ENCODE assay signal across 10 mouse cellular contexts in the genomic region with DNA sequence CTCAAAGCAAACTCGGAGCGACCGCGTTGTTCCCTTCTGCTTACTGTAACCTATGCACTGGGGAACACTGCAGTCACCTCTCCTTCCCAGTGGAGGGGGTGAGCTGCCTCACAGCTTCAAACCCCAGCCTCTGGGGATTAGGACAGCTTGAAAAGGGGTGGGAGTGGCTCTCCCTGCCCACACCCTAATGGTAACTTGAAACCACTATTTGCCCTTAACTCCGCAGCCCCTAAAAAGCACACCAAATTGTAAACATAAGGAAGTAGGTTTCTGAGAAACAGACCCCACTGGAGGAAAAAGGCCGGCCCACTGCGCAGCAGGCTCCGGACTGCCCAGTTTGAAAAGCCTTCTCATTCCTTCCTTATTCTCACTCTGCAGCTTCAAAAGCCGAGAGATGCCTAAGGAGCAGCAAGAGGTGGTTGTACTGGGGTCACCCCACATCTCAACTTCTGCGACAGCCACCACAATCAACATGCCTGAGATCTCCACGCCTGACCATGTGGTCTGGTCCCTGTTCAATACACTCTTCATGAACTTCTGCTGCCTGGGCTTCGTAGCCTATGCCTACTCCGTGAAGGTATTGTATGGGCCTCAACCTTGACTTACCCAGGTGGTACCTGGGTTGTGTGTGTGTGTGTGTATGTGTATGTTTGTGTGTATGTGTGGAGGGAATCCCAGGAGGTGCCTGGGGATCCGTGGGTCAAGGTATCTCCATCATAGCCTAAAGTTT. TPM values are rescaled to one million over a fixed set of nuclear protein-coding genes. Genes with fewer than 3 reads are reported as not detected.
DNase-seq lines count a peak whose midpoint lies in the region; ATAC-seq lines count a peak whose summit lies in the region.
"Had no signal": no experiment of that assay in that cellular context is flagged by ENCODE, and none has a peak within 500 bp of the region (broad histone marks: within the 10 kb centered on the region; RNA-seq: fewer than 3 reads in every experiment).

No protein-coding gene starts in this region.

- peaks cover 28% of the 10 kb centered on the region for H3K4me1 ChIP-seq in embryonic facial prominence, embryonic 15.5 days

- H3K27ac ChIP-seq in embryonic facial prominence, embryonic 15.5 days (replicated peaks), result peak overlapping the region; percentile 82
- H3K27ac ChIP-seq: liver, embryonic 13.5 days had no signal

- H3K9me3 ChIP-seq in embryonic facial prominence, embryonic 15.5 days (replicated peaks), result no peaks in the 10 kb centered on the region
- H3K9me3 ChIP-seq: liver, embryonic 13.5 days had no signal

- H3K9ac ChIP-seq in embryonic facial prominence, embryonic 15.5 days, result no peak overlapping the region
- H3K9ac ChIP-seq: liver, embryonic 13.5 days had no signal

- peak; percentile 39 for DNase-seq in kidney, postnatal 10 days
- DNase-seq in kidney, adult 18-20 months, result no peak
- peak; percentile 91 for DNase-seq in R1 (ENCODE audit: low read depth, low spot score)
- DNase-seq in lung, postnatal 36 days, result peak; percentile 44
- no peak for DNase-seq in testis, postnatal 10 days (ENCODE audit: low spot score)
- DNase-seq in thymus, postnatal 14 days, result no peak
- no peak for DNase-seq in retina, postnatal 1 day
- DNase-seq: liver, embryonic 13.5 days had no signal

- H3K36me3 ChIP-seq in embryonic facial prominence, embryonic 15.5 days, result no peaks in the 10 kb centered on the region
- H3K36me3 ChIP-seq: liver, embryonic 13.5 days had no signal

- H3K4me2 ChIP-seq in embryonic facial prominence, embryonic 15.5 days (replicated peaks), result peak overlapping the region; percentile 39
- H3K4me2 ChIP-seq: liver, embryonic 13.5 days had no signal

- 6% methylated on average over 14 of the region's 14 CpGs for WGBS in embryonic facial prominence, embryonic 15.5 days

- ATAC-seq in embryonic facial prominence, embryonic 15.5 days (ENCODE audit: insufficient number of reproducible peaks, low FRiP score, low TSS enrichment, low read depth), result peak; percentile 77

- H3K27me3 ChIP-seq in embryonic facial prominence, embryonic 15.5 days, result no peaks in the 10 kb centered on the region
- H3K27me3 ChIP-seq: liver, embryonic 13.5 days had no signal

- H3K4me3 ChIP-seq in embryonic facial prominence, embryonic 15.5 days (replicated peaks), result peak overlapping the region; percentile 26
- H3K4me3 ChIP-seq: liver, embryonic 13.5 days had no signal

RNA-seq across cellular contexts. Expression of a gene that starts 1.0 kb away (rescaled TPM):
- polyA plus RNA-seq in embryonic facial prominence, embryonic 15.5 days (2015; fragmentation: Nextera tagmentation; extraction: Ambion mirVana), result 126 and 137 TPM in 2 replicates

RNA-seq across cellular contexts. Expression of a gene that starts 12.2 kb away (rescaled TPM):
- polyA plus RNA-seq in embryonic facial prominence, embryonic 15.5 days (2015; fragmentation: Nextera tagmentation; extraction: Ambion mirVana), result 1,542 and 1,589 TPM in 2 replicates

RNA-seq across cellular contexts. Expression of a gene that starts 12.3 kb away (rescaled TPM):
- polyA plus RNA-seq in embryonic facial prominence, embryonic 15.5 days (2015; fragmentation: Nextera tagmentation; extraction: Ambion mirVana), result 0.96 TPM in 1 of 2 replicates, not detected in the other
- polyA plus RNA-seq: liver, embryonic 13.5 days; neural tube, embryonic 14.5 days had no signal

RNA-seq across cellular contexts. Expression of a gene that starts 17.9 kb away (rescaled TPM):
- 110 and 112 TPM in 2 replicates for polyA plus RNA-seq in embryonic facial prominence, embryonic 15.5 days (2015; fragmentation: Nextera tagmentation; extraction: Ambion mirVana)

RNA-seq across cellular contexts. Expression of a gene that starts 26.8 kb away (rescaled TPM):
- 26.3 and 29.0 TPM in 2 replicates for polyA plus RNA-seq in embryonic facial prominence, embryonic 15.5 days (2015; fragmentation: Nextera tagmentation; extraction: Ambion mirVana)

Comparison
In these comparisons a context has a peak if more than half of its experiments do, and no peak if none do; other contexts are left out.
1. DNase-seq: peak in kidney, postnatal 10 days (single experiment), R1 (single experiment) and lung, postnatal 36 days (single experiment); none in kidney, adult 18-20 months (single experiment), testis, postnatal 10 days (single experiment), thymus, postnatal 14 days (single experiment) and retina, postnatal 1 day (single experiment).